Mouse (Mus musculus) neural tube, embryonic 11.5 days (tissue): ENCODE measurements around the gene P2ry10b. TPM values are rescaled to one million over a fixed set of nuclear protein-coding genes. Genes with fewer than 3 reads are reported as not detected.

ENCODE experiments used
- ATAC-seq: fragments of 200-750 bp; cut with Nextera tagmentation; 2 replicates; pipeline ENCODE4 v1.8.0; 2017; ENCODE audit warnings: moderate number of reproducible peaks, mild to moderate bottlenecking, moderate TSS enrichment, moderate library complexity; ENCODE audit not compliant: insufficient read depth, low FRiP score, low TSS enrichment
- DNase-seq: peaks from one replicate; pipeline ENCODE4 v3.0.0-alpha.2; 2015; ENCODE audit warnings: low spot score
- H3K27ac ChIP-seq: fragments of 300-500 bp; sonication (generic); 2 replicates; pipeline ENCODE4 v1.5.1; 2014; ENCODE audit warnings: low read depth, mild to moderate bottlenecking, low read length
- H3K27me3 ChIP-seq: fragments of 300-500 bp; sonication (generic); 2 replicates; pipeline ENCODE4 v1.6.1; 2014; ENCODE audit warnings: mild to moderate bottlenecking, low read length, mixed read lengths; ENCODE audit not compliant: control insufficient read depth, insufficient read depth
- H3K36me3 ChIP-seq: fragments of 300-500 bp; sonication (generic); 2 replicates; pipeline ENCODE4 v1.6.1; 2014; ENCODE audit warnings: mild to moderate bottlenecking, low read length, moderate library complexity, mixed read lengths; ENCODE audit not compliant: control insufficient read depth, insufficient read depth
- H3K4me1 ChIP-seq: fragments of 300-500 bp; sonication (generic); 2 replicates; pipeline ENCODE4 v1.6.1; 2014; ENCODE audit warnings: low read length, mixed read lengths; ENCODE audit not compliant: control insufficient read depth, insufficient read depth
- H3K4me2 ChIP-seq: fragments of 300-500 bp; sonication (generic); 2 replicates; pipeline ENCODE4 v1.6.1; 2014; ENCODE audit warnings: low read depth, mild to moderate bottlenecking, moderate library complexity
- H3K4me3 ChIP-seq: fragments of 300-500 bp; sonication (generic); 2 replicates; pipeline ENCODE4 v1.5.1; 2014; ENCODE audit warnings: low read depth, low read length
- H3K9ac ChIP-seq: fragments of 300-500 bp; sonication (generic); 2 replicates; pipeline ENCODE4 v1.6.1; 2014; ENCODE audit warnings: mild to moderate bottlenecking, low read length
- H3K9me3 ChIP-seq: fragments of 300-500 bp; sonication (generic); 2 replicates; pipeline ENCODE4 v1.6.1; 2016; ENCODE audit warnings: low read length; ENCODE audit not compliant: control insufficient read depth
- WGBS: fragments of 180-500 bp; shearing (Covaris S2); extraction: QIAGEN DNeasy Blood & Tissue Kit; methylation state at CpG from one replicate; pipeline ENCODE4 v1.1.7; 2014; 5-methylcytosine and 5-hydroxymethylcytosine counted together
- polyA plus RNA-seq: library from polyadenylated mRNA; unstranded; fragments of >200 nt; fragmentation: Nextera tagmentation; extraction: Ambion mirVana; gene quantifications from 2 replicates; pipeline ENCODE4 v1.2.1, GENCODE M21; 2014

Gene P2ry10b
- polyA plus RNA-seq: 0.45 and 0.74 TPM in 2 replicates

DNA sequence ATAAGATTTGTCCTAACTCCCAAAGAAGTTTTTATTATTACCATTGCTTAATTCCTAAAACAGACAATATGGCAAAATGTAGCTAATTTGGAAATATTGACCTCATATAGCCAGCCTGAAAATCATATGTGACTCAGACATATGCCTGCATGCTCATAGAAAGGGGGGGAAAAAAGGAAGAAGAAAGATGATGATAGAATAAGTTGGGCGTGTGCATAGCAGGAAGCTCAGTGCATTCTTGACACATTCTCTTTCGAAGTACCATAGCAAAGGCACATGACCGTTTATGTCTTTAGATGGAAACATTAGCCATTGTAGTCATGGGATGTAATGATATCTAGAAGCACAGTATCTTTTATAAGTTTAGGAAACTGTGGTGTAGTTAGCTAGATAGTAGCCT is at the start of gene P2ry10b:
Gene P2ry10b, plus strand, starts transcription at position 247 of the 400 bp plus-strand sequence.
- WGBS: 90% methylated on average over 3 of the region's 3 CpGs
- Histone ChIP-seq H3K9ac (no peak within 1 kb of the TSS), H3K36me3 (no peaks in the 10 kb centered on the region), H3K27me3 (no peaks in the 10 kb centered on the region), H3K4me3 (no peak within 1 kb of the TSS), H3K9me3 (no peaks in the 10 kb centered on the region), H3K27ac (no peak within 1 kb of the TSS), H3K4me1 (no peaks in the 10 kb centered on the region), H3K4me2 (no peak within 1 kb of the TSS)
- DNase-seq (no peak), ATAC-seq (no peak)

DNA sequence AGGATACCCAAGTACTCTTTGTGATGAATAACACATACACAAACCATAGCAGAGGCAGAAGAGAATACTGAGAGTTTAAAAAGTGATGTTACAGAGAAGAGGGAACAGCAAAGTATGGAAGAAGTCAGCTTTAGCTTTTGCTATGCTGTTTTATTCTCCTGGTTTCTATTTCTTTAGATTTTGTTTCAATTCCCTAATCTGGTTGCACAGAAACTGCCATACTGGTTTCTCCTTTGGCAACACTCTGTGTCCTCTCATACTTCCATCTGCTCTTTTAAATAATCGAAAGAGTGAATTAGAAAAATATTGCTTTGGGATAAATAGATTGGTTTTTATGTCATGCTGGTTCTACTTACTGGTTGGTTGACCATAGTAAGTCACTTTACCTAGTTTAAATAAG is 32.4 kb upstream of the P2ry10b start:
- no peaks in the 10 kb centered on the region for H3K36me3 ChIP-seq
- no peak overlapping the region for H3K27ac ChIP-seq
- H3K4me2 ChIP-seq: no peak overlapping the region
- WGBS: 92% methylated on average over 1 of the region's 1 CpGs
- no peak overlapping the region for H3K9ac ChIP-seq
- H3K4me3 ChIP-seq: no peak overlapping the region
- DNase-seq: no peak
- ATAC-seq: no peak
- H3K9me3 ChIP-seq: no peaks in the 10 kb centered on the region
- H3K27me3 ChIP-seq: no peaks in the 10 kb centered on the region
- no peaks in the 10 kb centered on the region for H3K4me1 ChIP-seq

DNA sequence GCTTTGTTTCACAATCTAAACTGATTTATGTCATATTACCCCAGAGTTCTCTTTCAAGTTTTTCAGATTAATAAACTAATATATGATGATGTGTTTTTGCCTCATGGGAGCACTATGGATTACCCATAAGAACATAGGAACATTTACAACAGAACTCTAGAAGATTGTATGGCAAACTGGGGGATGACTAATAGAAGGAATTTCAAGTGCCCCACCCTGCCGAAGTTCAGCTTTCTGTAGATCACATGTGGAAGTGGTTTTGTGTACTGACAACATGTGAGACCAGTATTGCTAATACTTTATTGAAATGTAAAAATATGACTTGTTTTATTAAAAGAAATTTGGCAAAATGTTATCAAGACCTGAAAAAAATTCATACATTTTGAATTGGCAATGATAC is 31.7 kb upstream of the P2ry10b start:
- ATAC-seq (no peak), DNase-seq (no peak)
- Histone ChIP-seq H3K36me3 (no peaks in the 10 kb centered on the region), H3K27ac (no peak overlapping the region), H3K9ac (no peak overlapping the region), H3K4me1 (no peaks in the 10 kb centered on the region), H3K27me3 (no peaks in the 10 kb centered on the region), H3K4me3 (no peak overlapping the region), H3K4me2 (no peak overlapping the region), H3K9me3 (no peaks in the 10 kb centered on the region)
- 81% methylated on average over 1 of the region's 1 CpGs for WGBS

DNA sequence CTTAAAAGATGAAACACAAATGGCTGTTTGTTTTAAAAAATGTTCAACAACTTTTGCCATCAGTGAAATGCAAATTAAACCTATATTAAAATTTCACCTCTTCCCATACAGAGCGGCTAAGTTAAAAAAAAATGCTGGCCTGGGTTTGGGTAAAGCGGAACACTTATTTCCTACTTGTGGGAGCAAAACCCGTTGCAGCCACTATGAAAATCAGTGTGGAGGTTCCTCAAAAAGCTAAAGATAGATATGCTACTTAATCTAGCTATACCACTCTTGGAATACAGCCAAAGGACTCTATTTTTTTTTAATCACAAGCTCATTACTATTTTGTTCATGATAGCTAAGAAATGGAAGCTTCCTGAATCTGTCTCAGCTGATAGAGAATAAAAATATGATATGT is 5.5 kb upstream of the P2ry10b start:
- no peak overlapping the region for H3K27ac ChIP-seq
- H3K27me3 ChIP-seq: no peaks in the 10 kb centered on the region
- ATAC-seq: no peak
- no peaks in the 10 kb centered on the region for H3K4me1 ChIP-seq
- no peak overlapping the region for H3K4me2 ChIP-seq
- DNase-seq: no peak
- WGBS: 86% methylated on average over 3 of the region's 3 CpGs
- H3K36me3 ChIP-seq: no peaks in the 10 kb centered on the region
- H3K9ac ChIP-seq: no peak overlapping the region
- H3K9me3 ChIP-seq: no peaks in the 10 kb centered on the region
- no peak overlapping the region for H3K4me3 ChIP-seq

DNA sequence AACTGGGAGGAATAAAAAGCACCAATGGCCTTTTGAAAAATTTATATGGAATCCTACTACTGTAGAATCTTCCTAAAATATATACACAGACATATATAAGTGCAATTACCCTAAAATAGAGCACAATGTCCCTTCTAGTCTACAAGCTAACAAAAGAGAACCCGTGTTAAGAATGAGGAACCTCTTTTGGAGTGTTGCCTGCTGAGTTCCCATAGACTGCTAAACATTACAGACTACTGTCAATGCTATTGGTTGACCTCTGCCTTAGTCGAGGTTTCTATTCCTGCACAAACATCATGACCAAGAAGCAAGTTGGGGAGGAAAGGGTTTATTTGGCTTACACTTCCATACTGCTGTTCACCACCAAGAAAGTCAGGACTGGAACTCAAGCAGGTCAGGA is 4.8 kb upstream of the P2ry10b start:
- H3K9me3 ChIP-seq: no peaks in the 10 kb centered on the region
- H3K36me3 ChIP-seq: no peaks in the 10 kb centered on the region
- 75% methylated on average over 2 of the region's 2 CpGs for WGBS
- ATAC-seq (no peak), DNase-seq (no peak)
- no peaks in the 10 kb centered on the region for H3K27me3 ChIP-seq
- H3K27ac ChIP-seq: no peak overlapping the region
- no peaks in the 10 kb centered on the region for H3K4me1 ChIP-seq
- no peak overlapping the region for H3K4me3 ChIP-seq
- H3K4me2 ChIP-seq: no peak overlapping the region
- no peak overlapping the region for H3K9ac ChIP-seq

DNA sequence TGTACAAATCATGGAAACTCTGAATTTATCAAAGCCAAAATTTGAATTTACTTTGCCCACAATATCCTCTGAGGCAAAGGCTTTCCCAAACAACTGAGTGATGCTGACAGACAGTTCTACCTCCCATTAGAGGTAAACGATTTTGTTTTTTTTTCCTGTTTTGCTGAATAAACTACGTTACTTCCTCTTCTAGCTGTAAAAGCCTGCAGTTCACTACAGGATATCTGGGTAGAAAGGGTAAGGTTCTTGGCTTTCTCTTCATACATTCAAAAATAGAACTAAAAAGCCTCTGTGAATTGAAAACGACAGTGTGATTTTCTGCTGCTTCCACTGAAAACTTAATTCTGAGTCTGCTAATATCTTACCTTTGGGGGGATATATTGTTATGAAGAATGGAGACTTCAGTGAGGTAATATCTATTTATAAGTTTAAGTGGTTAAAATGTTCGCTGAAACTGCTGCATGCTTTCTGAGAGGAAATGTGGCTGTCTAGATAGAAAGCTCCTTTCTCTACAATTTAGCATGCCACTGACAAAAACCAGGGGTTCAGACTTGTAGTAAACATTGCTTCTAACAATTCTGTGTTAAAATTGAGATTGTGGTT is 765 bp downstream of the P2ry10b start:
- DNase-seq (no peak), ATAC-seq (no peak)
- H3K27ac ChIP-seq: no peak overlapping the region
- no peaks in the 10 kb centered on the region for H3K36me3 ChIP-seq
- no peak overlapping the region for H3K4me3 ChIP-seq
- H3K4me1 ChIP-seq: no peaks in the 10 kb centered on the region
- no peaks in the 10 kb centered on the region for H3K9me3 ChIP-seq
- 80% methylated on average over 4 of the region's 4 CpGs for WGBS
- H3K27me3 ChIP-seq: no peaks in the 10 kb centered on the region
- no peak overlapping the region for H3K4me2 ChIP-seq
- no peak overlapping the region for H3K9ac ChIP-seq

DNA sequence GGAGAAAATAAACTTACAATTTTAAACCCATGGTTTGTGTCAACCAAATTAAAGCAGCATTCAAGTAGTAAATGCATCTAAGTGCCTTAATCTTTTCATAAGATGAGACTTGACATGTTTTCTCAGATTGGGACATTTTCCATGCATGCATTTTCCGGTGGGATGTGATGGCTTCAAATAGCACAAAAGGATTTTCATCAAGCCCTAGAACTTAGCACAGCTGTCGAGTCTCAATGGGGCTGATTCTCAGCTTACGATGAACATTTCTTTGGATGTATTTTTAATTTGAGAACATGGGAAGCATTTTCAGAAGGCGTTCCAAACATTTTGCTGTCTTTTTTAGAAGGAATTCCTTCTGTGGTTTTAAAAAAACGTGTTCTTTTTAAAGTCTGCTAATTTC is 1.3 kb downstream of the P2ry10b start:
- Histone ChIP-seq H3K36me3 (no peaks in the 10 kb centered on the region), H3K4me1 (no peaks in the 10 kb centered on the region), H3K27ac (no peak overlapping the region), H3K27me3 (no peaks in the 10 kb centered on the region), H3K4me3 (no peak overlapping the region), H3K4me2 (no peak overlapping the region), H3K9me3 (no peaks in the 10 kb centered on the region), H3K9ac (no peak overlapping the region)
- ATAC-seq (no peak), DNase-seq (no peak)
- 71% methylated on average over 5 of the region's 5 CpGs for WGBS

DNA sequence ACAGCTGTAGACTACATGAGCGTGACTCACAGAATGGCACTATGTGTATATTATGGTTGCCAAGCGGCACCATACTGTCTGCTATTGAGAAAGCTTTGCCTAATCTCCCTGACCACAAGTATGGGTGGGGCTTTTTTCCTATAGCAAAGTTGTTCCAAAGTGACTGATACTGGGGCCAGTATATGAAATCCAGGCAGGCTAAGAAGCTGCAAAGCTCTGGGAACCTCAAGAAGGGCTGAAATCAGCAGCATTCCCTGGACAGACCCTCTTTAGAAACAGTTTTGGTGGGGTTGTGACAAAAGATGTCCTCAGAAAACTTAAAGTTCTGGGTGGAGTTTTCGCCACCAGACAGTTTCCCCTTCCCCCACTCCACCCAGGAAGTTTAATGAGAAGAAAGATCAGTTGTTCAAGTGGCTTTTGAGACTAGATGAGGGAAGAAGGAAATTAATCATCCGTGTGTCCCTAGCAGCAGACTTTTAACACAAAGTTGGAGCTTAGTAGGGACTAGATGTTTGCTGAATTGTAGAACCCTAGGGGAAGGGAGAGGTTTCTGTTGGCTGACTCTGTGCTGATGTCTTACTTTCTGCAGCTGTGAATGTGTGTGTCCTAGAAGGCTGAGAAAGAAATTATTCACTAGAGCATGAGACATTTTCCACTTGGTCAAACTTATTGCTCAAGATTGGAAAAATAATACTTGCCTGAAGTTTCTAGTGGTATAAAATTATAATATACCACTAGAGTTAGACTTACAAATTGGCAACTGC is 2.2 kb downstream of the P2ry10b start:
- Histone ChIP-seq H3K9ac (no peak overlapping the region), H3K27me3 (no peaks in the 10 kb centered on the region), H3K4me3 (no peak overlapping the region), H3K9me3 (no peaks in the 10 kb centered on the region), H3K4me2 (no peak overlapping the region), H3K27ac (no peak overlapping the region), H3K4me1 (no peaks in the 10 kb centered on the region), H3K36me3 (no peaks in the 10 kb centered on the region)
- WGBS: 67% methylated on average over 4 of the region's 4 CpGs
- no peak for ATAC-seq
- DNase-seq: no peak

DNA sequence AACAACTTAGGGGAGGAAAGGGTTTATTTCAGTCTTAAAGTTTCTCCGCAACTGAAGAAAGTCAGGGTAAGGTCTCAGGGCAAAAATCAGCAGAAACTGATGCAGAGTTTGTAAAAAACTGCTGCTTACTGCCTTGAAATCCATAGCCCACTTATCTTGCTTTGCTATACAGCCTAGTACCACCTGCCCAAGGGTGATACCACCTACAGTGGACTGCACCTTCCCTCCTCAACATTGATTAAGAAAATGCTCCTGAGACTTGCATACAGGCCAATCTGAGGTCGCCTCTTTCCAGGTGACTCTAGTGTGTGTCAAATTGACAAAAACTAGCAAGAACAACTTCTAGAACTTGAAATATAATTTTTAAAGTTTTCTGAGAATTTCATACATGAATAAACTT is 7.3 kb downstream of the P2ry10b start:
- DNase-seq (no peak), ATAC-seq (no peak)
- WGBS: 86% methylated on average over 2 of the region's 2 CpGs
- Histone ChIP-seq H3K36me3 (no peaks in the 10 kb centered on the region), H3K9me3 (no peaks in the 10 kb centered on the region), H3K4me2 (no peak overlapping the region), H3K4me3 (no peak overlapping the region), H3K9ac (no peak overlapping the region), H3K4me1 (no peaks in the 10 kb centered on the region), H3K27ac (no peak overlapping the region), H3K27me3 (no peaks in the 10 kb centered on the region)
